Mouse (Mus musculus) right cerebral cortex, postnatal 10 days (tissue): ENCODE measurements at regions not wholly inside any gene's neighbourhood (a gene's known extent, or its start where the extent isn't known, plus 50 kb on each side); places are given as distances from the start of the nearest gene placed in this dataset.
A peak's percentile ranks its signal among the peaks of the same experiment; 100 is the strongest.

Source experiments
- DNase-seq, 2 experiments: peaks; one replicate each; pipeline ENCODE4 v3.0.0; 2021; ENCODE audit warnings: low spot score in 2 of 2

DNA sequence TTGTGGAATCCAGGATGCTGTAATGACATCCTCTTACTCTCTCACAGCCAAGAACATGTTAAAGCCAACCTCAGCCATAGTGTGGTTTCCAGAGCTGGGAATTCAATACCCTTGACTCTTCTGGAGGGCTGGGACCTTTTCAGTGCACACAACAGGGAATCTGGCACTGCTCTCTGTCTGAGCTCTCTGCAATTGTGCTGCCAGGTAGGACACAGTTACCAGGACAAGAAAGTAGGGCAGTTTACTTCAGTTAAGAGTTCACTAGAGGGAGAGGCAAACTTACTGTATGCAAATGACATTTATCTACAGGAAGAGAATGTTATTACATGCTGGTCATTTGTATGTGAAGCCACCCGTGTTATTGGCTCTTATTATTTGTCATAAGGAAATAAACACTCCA, 197.6 kb downstream of the Arl4a start:
- no peak for DNase-seq

DNA sequence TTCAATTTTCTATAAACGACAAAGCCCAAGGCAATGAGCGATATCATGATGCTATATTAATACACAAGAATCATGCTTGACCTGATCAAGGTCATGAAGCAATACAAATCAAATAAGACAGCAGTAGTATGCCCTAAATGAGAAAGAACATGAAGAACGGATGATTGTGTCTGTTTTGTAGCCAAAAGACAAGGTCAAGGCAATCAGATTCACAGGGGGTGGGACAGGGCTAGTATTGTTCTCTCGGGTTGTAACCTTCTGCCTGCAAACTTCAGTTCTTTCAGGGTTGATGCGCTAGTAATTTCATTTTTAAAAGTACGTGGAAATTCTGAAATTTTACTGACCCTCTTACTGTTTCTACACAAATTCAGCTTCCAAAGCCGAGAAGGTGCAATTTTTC, 206.7 kb downstream of the Arl4a start:
- no peak for DNase-seq

- no peak for DNase-seq
Observed at GRCm38 (mm10) chr12:39830530-39830929, 207.3 kb downstream of the Arl4a start.

DNA sequence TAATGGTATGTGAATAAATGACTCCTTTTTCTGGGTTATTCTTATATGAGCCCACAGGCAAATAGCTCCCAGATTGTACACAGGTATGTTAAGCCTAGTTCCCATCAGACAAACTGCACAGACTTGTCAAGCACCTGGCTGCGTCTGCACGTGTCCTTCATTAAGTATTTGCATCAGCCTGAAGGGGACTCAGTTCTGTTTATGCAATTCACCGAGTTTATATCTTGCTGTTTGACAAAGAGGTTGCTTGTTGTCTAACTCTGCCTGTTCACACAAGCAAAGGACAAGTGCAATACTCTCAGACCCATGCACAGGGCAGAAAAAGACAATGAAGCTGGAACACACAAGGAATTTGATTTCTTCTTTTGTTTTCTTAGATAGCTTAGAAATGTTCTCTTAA, 215.2 kb downstream of the Arl4a start:
- DNase-seq, result no peak

- DNase-seq, result no peak
Observed at GRCm38 (mm10) chr12:39801536-39801935, 236.3 kb downstream of the Arl4a start.

DNA sequence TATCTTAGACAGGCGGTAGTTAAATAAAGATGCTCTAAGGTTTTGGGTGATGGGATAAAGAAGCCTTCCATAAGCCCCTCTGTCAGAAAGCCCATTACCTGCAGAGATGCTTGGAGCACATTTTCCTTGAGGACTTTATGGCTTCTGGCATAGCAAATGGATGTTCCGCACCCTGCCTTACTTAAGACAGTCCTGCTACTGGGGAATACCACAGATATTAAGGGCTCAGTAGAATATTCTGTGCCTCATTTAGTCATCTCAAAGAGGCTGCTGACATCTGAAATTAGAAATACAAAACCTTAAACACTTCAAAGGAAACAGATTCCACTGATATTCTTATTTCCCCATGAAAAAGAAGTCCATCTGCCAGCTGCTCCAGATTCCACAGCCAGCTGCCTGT, 240.0 kb downstream of the Arl4a start:
- peak in 1 of 2 experiments; percentile 30 for DNase-seq

- no peak for DNase-seq
Observed at GRCm38 (mm10) chr12:39796939-39797338, 240.9 kb downstream of the Arl4a start.

GRCm38 (mm10) chr12:39785026-39785425, 252.8 kb downstream of the Arl4a start:
- DNase-seq, result no peak

- no peak for DNase-seq
Observed at GRCm38 (mm10) chr12:39784532-39784931, 253.3 kb downstream of the Arl4a start.

- DNase-seq, result no peak
Observed at GRCm38 (mm10) chr12:39776173-39776572, 261.7 kb downstream of the Arl4a start.

DNA sequence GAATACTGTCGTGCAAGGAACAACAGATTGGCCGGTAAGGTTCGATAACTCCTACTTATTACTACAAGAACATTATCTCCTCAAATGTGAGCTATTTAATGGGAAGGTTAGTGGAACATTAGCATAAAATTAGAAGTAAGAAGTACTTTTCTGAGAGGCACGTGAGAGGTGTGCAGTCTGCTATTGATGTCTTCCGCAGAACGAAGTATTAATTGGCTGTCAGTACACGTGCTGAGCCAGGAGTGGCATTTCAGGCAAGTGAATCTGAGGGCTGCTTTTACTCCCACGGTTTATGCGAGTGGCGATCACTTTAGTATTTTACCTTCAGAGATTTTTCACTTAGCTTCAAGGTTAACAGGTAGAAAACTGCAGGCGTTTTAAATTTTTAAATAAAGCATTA, 270.8 kb downstream of the Arl4a start:
- no peak for DNase-seq

GRCm38 (mm10) chr12:39763529-39763928, 274.3 kb downstream of the Arl4a start:
- no peak for DNase-seq

GRCm38 (mm10) chr12:39761946-39762345, 275.9 kb downstream of the Arl4a start:
- DNase-seq, result no peak

- DNase-seq, result no peak
Observed at GRCm38 (mm10) chr12:39761326-39761725, 276.5 kb downstream of the Arl4a start.

- no peak for DNase-seq
Observed at GRCm38 (mm10) chr12:39757975-39758374, 279.9 kb downstream of the Arl4a start.

- DNase-seq, result no peak
Observed at GRCm38 (mm10) chr12:39751850-39752249, 286.0 kb downstream of the Arl4a start.

DNA sequence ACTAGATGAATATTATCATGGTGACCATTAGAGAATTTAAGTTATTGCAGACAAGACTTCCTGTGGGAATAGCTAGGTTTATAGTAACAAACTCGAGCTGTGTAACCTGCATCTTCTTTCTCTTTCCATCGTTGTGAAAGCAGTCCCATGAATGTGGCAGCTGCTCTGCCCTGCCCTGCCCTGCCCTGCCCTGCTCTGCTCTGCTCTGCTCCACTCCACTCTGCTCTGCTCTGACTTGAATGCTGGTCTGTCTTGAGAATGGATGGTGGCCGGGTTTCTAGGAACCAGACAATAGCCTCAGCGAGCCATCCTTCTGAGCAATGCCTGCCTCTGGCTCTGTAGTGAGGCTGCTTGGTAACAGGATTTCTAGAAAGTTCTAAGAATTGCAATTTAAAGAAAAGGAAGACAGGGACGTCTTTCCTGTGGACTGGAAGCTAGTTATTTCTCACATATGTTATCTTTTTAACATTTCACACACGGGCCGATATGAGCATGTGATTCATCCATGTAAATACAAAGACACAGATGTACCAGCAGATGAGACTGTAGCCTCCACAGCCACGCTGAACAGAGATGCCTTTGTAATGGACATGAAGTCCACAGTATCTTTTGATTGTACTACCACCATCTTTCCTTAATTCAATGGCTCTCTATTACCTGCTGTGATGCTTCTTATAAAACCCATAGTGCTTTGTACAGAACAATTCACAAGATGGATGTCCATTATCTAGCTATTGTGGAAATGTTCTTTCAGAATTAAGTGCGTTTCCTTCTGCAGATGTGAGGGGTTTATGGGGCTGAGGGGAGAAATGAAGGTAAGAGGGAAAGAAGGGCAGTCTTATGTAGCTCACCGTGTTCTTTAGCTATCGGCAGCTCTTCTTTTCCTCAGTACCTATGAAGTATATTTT, 295.4 kb downstream of the Arl4a start:
- no peak for DNase-seq

DNA sequence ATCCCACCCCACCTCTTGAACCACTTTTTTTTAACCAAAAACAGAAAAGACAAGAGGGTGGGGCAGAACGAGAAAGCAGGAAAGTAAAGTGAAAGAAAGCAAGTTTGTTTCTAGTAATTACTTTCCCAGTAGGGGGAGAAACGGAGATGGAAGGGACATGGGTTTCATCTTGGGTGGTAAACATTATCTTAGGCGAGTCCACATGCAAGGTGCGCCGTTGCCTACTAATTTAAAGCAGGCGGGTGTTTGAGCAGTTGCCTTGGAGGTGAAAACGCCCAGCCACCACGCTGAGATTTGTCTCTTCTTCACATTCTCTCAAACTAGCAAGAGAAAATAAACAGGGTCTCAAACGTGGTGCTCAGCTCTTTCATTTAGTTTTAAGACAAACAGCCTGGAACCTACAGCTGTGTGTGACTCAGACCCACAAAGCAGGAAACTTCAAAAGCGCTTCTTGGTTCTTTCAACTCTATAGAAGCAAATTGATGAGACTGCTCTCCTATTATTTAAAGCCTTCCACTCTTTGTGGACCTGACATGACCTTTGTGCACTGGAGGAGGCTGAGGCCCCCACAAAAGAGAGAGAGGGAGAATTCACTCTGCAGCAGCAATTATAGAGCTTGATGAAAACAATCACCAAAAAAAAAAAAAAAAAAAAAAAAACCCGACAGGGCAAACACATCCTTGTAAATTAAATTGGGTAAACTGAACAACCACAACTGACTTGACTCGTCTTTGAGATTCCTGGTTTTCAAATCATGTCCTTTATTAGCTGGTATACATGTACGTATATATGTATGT, 296.6 kb downstream of the Arl4a start:
- DNase-seq, result no peak

DNA sequence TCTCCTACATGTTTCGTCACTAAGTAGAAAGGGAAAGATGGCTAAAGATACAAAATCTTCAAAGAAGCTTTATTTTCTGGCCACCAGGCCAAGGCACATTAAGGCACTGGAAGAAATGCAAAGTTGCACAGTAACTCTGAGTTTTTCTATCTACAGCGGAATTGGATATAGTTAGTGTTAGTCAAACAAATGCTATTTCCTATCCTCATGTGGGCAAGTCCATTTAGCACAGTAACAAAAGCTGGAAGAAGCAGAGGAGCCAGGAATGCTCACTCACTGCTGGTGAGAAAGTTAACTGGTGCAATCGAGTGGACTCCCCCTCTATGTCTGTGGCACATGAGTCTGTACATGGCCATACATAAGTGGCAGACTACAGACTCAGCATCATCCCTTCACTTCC, 300.9 kb downstream of the Arl4a start:
- DNase-seq, result no peak

GRCm38 (mm10) chr12:39736097-39736920, 301.5 kb downstream of the Arl4a start:
- peak; percentile 30 to 52 for DNase-seq

DNA sequence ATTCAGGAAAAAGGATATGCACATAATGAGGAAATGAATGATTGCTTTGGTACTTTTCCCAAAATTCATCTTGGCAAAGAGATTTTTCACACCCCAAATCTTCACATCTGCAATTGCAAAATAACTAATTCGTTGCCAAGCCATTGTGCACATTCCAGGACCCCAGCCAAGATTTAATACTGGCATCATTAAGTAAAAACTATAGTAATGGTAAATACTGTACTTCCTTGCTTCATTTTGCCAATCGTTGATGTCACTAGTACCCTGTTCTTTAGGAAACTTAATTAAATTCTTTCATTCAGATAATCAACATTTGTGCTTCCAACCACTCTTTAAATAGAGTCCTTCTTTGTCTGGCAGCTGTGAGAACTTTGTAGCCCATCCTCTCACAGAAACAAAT, 303.6 kb downstream of the Arl4a start:
- DNase-seq, result no peak

DNA sequence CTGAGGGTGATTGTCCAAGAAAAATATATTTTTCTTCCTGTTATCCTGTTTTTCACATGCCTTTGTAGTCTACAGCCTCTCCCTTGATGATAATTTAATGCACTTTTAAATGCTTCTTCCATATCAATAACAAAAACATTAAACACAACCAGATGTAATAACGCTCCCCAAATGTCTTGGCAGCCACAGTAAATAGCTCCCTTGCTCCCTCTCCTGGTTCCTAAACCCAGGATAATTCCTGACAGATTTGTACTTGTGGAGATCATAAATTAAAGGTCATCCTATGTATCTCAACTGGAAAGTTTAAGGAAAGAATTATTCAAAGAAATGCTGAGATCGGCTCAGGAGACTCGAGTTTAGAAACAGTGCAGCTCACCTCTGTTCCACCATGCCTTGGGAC, 306.6 kb downstream of the Arl4a start:
- no peak for DNase-seq
